In the genomic region with DNA sequence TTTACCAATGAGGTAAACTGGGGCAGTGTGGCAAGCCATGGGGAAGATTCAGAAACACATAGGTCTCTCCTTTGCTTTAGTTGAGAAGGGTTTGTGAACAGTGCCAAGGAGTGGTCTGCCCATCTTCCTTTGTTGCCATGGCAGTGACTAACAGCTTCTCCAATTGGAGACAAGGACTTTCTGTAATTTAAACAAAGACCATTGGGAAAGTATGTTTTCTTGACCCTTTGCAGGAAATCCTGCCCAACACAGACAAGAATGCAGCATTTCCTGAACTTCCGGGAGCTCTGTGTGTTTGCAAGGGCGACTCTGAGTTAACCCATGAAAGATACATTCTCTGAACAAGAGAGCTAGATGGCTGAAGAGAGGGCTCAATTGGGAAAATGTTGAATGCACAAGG, we compare ENCODE assay signal across 10 mouse cellular contexts.
A peak's percentile ranks its signal among the peaks of the same experiment; 100 is the strongest.
DNase-seq lines count a peak whose midpoint lies in the region; ATAC-seq and TF ChIP-seq lines count a peak whose summit lies in the region.
"Had no signal": no experiment of that assay in that cellular context is flagged by ENCODE, and none has a peak within 500 bp of the region (broad histone marks: within the 10 kb centered on the region; RNA-seq: fewer than 3 reads in every experiment).

No protein-coding gene starts in this region.

- no peak for TF ChIP-seq CTCF in kidney, postnatal 0 days (IDR thresholded peaks at IDR 0.05; ENCODE audit: low read depth)
- no peak for TF ChIP-seq CTCF in intestine, postnatal 0 days (IDR thresholded peaks at IDR 0.05; ENCODE audit: low read depth)

- H3K4me2 ChIP-seq in heart, embryonic 11.5 days = no peak overlapping the region
- H3K4me2 ChIP-seq in kidney, postnatal 0 days (ENCODE audit: low read length) = no peak overlapping the region
- H3K4me2 ChIP-seq in intestine, postnatal 0 days (replicated peaks; ENCODE audit: low read depth) = no peak overlapping the region
- H3K4me2 ChIP-seq: hindbrain, embryonic 12.5 days had no signal

- no peaks in the 10 kb centered on the region for H3K9me3 ChIP-seq in heart, embryonic 11.5 days (replicated peaks; ENCODE audit: control insufficient read depth, low read length)
- H3K9me3 ChIP-seq in kidney, postnatal 0 days (replicated peaks; ENCODE audit: low read length) = no peaks in the 10 kb centered on the region
- no peaks in the 10 kb centered on the region for H3K9me3 ChIP-seq in intestine, postnatal 0 days (ENCODE audit: control insufficient read depth)
- H3K9me3 ChIP-seq: hindbrain, embryonic 12.5 days had no signal

- no peak overlapping the region for H3K27ac ChIP-seq in heart, embryonic 11.5 days (ENCODE audit: low read depth, low read length)
- H3K27ac ChIP-seq in kidney, postnatal 0 days = no peak overlapping the region
- H3K27ac ChIP-seq in intestine, postnatal 0 days (ENCODE audit: low read depth, low read length) = no peak overlapping the region
- H3K27ac ChIP-seq: hindbrain, embryonic 12.5 days had no signal

- peak; percentile 5 to 9 for DNase-seq in kidney, adult 8-10 months
- DNase-seq in kidney, adult 18-20 months = no peak
- DNase-seq in kidney, postnatal 0 days (ENCODE audit: low spot score) = peak; percentile 69
- DNase-seq in mesoderm, embryonic 11.5 days (ENCODE audit: low read depth, low spot score) = peak; percentile 14

- 45% methylated on average over 2 of the region's 2 CpGs for WGBS in heart, embryonic 11.5 days (ENCODE audit: insufficient replicate concordance)
- 49% methylated on average over 2 of the region's 2 CpGs for whole genome bisulfite sequencing in kidney, postnatal 0 days
- WGBS in intestine, postnatal 0 days = 71% methylated on average over 2 of the region's 2 CpGs

- H3K36me3 ChIP-seq in heart, embryonic 11.5 days (ENCODE audit: control insufficient read depth, insufficient read depth, low read length) = no peaks in the 10 kb centered on the region
- H3K36me3 ChIP-seq in kidney, postnatal 0 days (ENCODE audit: insufficient read depth, low read length) = no peaks in the 10 kb centered on the region
- no peaks in the 10 kb centered on the region for H3K36me3 ChIP-seq in intestine, postnatal 0 days (ENCODE audit: control insufficient read depth, insufficient read depth)
- H3K36me3 ChIP-seq: hindbrain, embryonic 12.5 days had no signal

- no peaks in the 10 kb centered on the region for H3K4me1 ChIP-seq in heart, embryonic 11.5 days (ENCODE audit: control insufficient read depth, insufficient read depth, low read length)
- no peaks in the 10 kb centered on the region for H3K4me1 ChIP-seq in kidney, postnatal 0 days (replicated peaks; ENCODE audit: insufficient read depth, low read length)
- no peaks in the 10 kb centered on the region for H3K4me1 ChIP-seq in intestine, postnatal 0 days (replicated peaks; ENCODE audit: control insufficient read depth, insufficient read depth, low read length)
- H3K4me1 ChIP-seq: hindbrain, embryonic 12.5 days had no signal

- no peak overlapping the region for H3K4me3 ChIP-seq in heart, embryonic 11.5 days (ENCODE audit: low read depth, low read length)
- H3K4me3 ChIP-seq in kidney, postnatal 0 days (replicated peaks; ENCODE audit: low read depth, low read length) = no peak overlapping the region
- no peak overlapping the region for H3K4me3 ChIP-seq in intestine, postnatal 0 days (ENCODE audit: low read depth, low read length)
- H3K4me3 ChIP-seq: hindbrain, embryonic 12.5 days had no signal

- H3K9ac ChIP-seq in heart, embryonic 11.5 days (ENCODE audit: low read depth, low read length) = no peak overlapping the region
- no peak overlapping the region for H3K9ac ChIP-seq in kidney, postnatal 0 days (ENCODE audit: low read depth, low read length)
- H3K9ac ChIP-seq in intestine, postnatal 0 days (ENCODE audit: low read depth, low read length) = no peak overlapping the region
- H3K9ac ChIP-seq: hindbrain, embryonic 12.5 days had no signal

- ATAC-seq in heart, embryonic 11.5 days (replicated peaks; ENCODE audit: insufficient number of reproducible peaks, low FRiP score, low TSS enrichment) = peak; percentile 49; the same call in 1 of the 2 replicates
- 0 out of 2 replicates have a peak, but pooled peaks have one; percentile 25 for ATAC-seq in kidney, postnatal 0 days (replicated peaks; ENCODE audit: low FRiP score, low read depth)
- ATAC-seq in activated CD4-positive, CD25-positive, alpha-beta regulatory T cell, adult 4 months = no peak
- no peak for ATAC-seq in inflammation-experienced regulatory T-cells, adult 6 months
- ATAC-seq in intestine, postnatal 0 days = no peak

- no peaks in the 10 kb centered on the region for H3K27me3 ChIP-seq in heart, embryonic 11.5 days (ENCODE audit: control insufficient read depth, insufficient read depth, low read length)
- no peaks in the 10 kb centered on the region for H3K27me3 ChIP-seq in kidney, postnatal 0 days (ENCODE audit: insufficient read depth, low read length)
- H3K27me3 ChIP-seq in intestine, postnatal 0 days (replicated peaks; ENCODE audit: control insufficient read depth, insufficient read depth, low read length) = no peaks in the 10 kb centered on the region
- H3K27me3 ChIP-seq: CH12.LX; hindbrain, embryonic 12.5 days had no signal

Comparison
In these comparisons a context has a peak if more than half of its experiments do, and no peak if none do; other contexts are left out.
1. ATAC-seq: peak in heart, embryonic 11.5 days (single experiment) and kidney, postnatal 0 days (single experiment); none in activated CD4-positive, CD25-positive, alpha-beta regulatory T cell, adult 4 months (single experiment), inflammation-experienced regulatory T-cells, adult 6 months (single experiment) and intestine, postnatal 0 days (single experiment).